8 mouse cellular contexts compared by ENCODE assay signal in the genomic region with DNA sequence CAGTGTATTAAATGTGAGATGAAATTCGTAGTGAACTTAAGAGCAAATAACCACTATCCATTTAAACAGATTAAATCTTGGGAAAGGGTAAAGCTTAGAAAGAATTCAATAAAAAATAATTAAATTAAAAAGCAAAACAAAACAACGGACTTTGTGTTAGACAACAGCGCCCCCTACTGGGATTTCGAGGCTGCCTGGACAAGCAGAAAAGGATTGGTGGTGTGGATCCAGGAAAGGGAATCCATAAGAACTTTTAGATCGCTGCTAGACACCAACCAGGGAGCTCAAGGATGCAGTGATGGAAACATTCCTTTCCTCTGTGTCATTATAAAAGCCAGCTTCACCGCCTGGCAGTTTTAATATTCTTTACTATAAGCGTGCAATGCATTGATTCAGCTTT. TPM values are rescaled to one million over a fixed set of nuclear protein-coding genes. Genes with fewer than 3 reads are reported as not detected.
DNase-seq lines count a peak whose midpoint lies in the region; ATAC-seq and TF ChIP-seq lines count a peak whose summit lies in the region.

No protein-coding gene starts in this region.

- peak; percentile 11 for DNase-seq in ovary, postnatal 10 days (ENCODE audit: low spot score)
- no peak for DNase-seq in ovary, adult 18-20 months (ENCODE audit: low spot score)
- DNase-seq in forelimb bud, embryonic 11.5 days (ENCODE audit: low read depth, low spot score): peak; percentile 57
- peak; percentile 85 for DNase-seq in kidney, postnatal 4 days
- DNase-seq in lung, postnatal 0 days (ENCODE audit: low spot score): peak; percentile 55
- DNase-seq in spleen, adult 2 months (ENCODE audit: low read depth in 1 of 2, low spot score in 2 of 2): peak; percentile 5 to 48

- H3K4me3 ChIP-seq in bone marrow macrophage, adult 2 months (ENCODE audit: insufficient read depth, low read length): no peak overlapping the region
- H3K4me3 ChIP-seq in lung, postnatal 0 days (ENCODE audit: low read depth, low read length): no peak overlapping the region
- no peak overlapping the region for H3K4me3 ChIP-seq in spleen, adult 2 months (ENCODE audit: extremely low read depth, insufficient read depth, insufficient read length)

- H3K9ac ChIP-seq in lung, postnatal 0 days (replicated peaks; ENCODE audit: low read depth): no peak overlapping the region

- WGBS in lung, postnatal 0 days: 11% methylated on average over 7 of the region's 7 CpGs
- 21% methylated on average over 7 of the region's 7 CpGs for WGBS in spleen, adult 2 months

- ATAC-seq in lung, postnatal 0 days: no peak
- ATAC-seq in inflammation-experienced regulatory T-cells, adult 6 months: no peak

- H3K4me2 ChIP-seq in lung, postnatal 0 days (replicated peaks; ENCODE audit: low read depth, low read length): no peak overlapping the region

- H3K27me3 ChIP-seq in lung, postnatal 0 days (replicated peaks; ENCODE audit: insufficient read depth, low read length): no peaks in the 10 kb centered on the region
- H3K27me3 ChIP-seq in spleen, adult 2 months (ENCODE audit: control insufficient read depth, insufficient read depth, low read length): no peaks in the 10 kb centered on the region

- H3K9me3 ChIP-seq in lung, postnatal 0 days (ENCODE audit: low read length): no peaks in the 10 kb centered on the region

- no peak for TF ChIP-seq POLR2A in bone marrow macrophage, adult 2 months (IDR thresholded peaks at IDR 0.05; ENCODE audit: borderline replicate concordance, low read depth, low read length)
- no peak for TF ChIP-seq POLR2A in spleen, adult 2 months (IDR thresholded peaks at IDR 0.05; ENCODE audit: low read depth, low read length)

- no peak for TF ChIP-seq EP300 in lung, postnatal 0 days (IDR thresholded peaks at IDR 0.05)

- 0 out of 2 replicates have a peak, but pooled peaks cover 3% of the 10 kb centered on the region for H3K4me1 ChIP-seq in bone marrow macrophage, adult 2 months (ENCODE audit: control insufficient read depth, insufficient read depth, low read length)
- H3K4me1 ChIP-seq in lung, postnatal 0 days (ENCODE audit: insufficient read depth, low read depth, low read length): no peaks in the 10 kb centered on the region
- no peaks in the 10 kb centered on the region for H3K4me1 ChIP-seq in spleen, adult 2 months (ENCODE audit: control insufficient read depth, insufficient read depth, insufficient read length)

- 0 out of 2 replicates have a peak, but pooled peaks have one; percentile 32 for TF ChIP-seq CTCF in bone marrow macrophage, adult 2 months (IDR thresholded peaks at IDR 0.05; ENCODE audit: low read depth, low read length)
- TF ChIP-seq CTCF in lung, postnatal 0 days (IDR thresholded peaks at IDR 0.05): peak; percentile 78
- peak; percentile 33; the same call in 1 of the 2 replicates for TF ChIP-seq CTCF in spleen, adult 2 months (IDR thresholded peaks at IDR 0.05; ENCODE audit: extremely low read depth, insufficient read depth, insufficient read length, insufficient replicate concordance)

- no peaks in the 10 kb centered on the region for H3K36me3 ChIP-seq in lung, postnatal 0 days (ENCODE audit: insufficient read depth, low read length)
- no peaks in the 10 kb centered on the region for H3K36me3 ChIP-seq in spleen, adult 2 months (ENCODE audit: control insufficient read depth, insufficient read depth, low read length)

- H3K27ac ChIP-seq in bone marrow macrophage, adult 2 months (ENCODE audit: insufficient read depth, low read depth, low read length): no peak overlapping the region
- H3K27ac ChIP-seq in lung, postnatal 0 days (ENCODE audit: low read length): no peak overlapping the region
- no peak overlapping the region for H3K27ac ChIP-seq in spleen, adult 2 months (ENCODE audit: insufficient read depth, low read length)

RNA-seq across cellular contexts. Expression of a gene that starts 51.9 kb away (rescaled TPM):
- polyA plus RNA-seq in bone marrow macrophage, adult 2 months (2012; ENCODE audit: insufficient read depth, insufficient read length, missing spikeins): 46.2 and 54.9 TPM in 2 replicates
- polyA plus RNA-seq in lung, postnatal 0 days (2015; fragmentation: Nextera tagmentation; extraction: Ambion mirVana): 26.7 and 28.6 TPM in 2 replicates
- 4.7 and 5.6 TPM in 2 replicates for polyA plus RNA-seq in spleen, adult 2 months (2012; rRNA removed)
- 10 to 100 TPM; 16.3 to 27.2 (median 16.5) TPM for polyA plus RNA-seq in inflammation-experienced regulatory T-cells, adult 6 months (2017; shearing (Covaris generic))

RNA-seq across cellular contexts. Expression of a gene that starts 52.5 kb away (rescaled TPM):
- 28.8 and 36.0 TPM in 2 replicates for polyA plus RNA-seq in bone marrow macrophage, adult 2 months (2012; ENCODE audit: insufficient read depth, insufficient read length, missing spikeins)
- polyA plus RNA-seq in lung, postnatal 0 days (2015; fragmentation: Nextera tagmentation; extraction: Ambion mirVana): 17.9 and 18.1 TPM in 2 replicates
- polyA plus RNA-seq in spleen, adult 2 months (2012; rRNA removed): 5.6 and 6.6 TPM in 2 replicates
- 10 to 100 TPM; 56.2 to 61.5 (median 58.7) TPM for polyA plus RNA-seq in inflammation-experienced regulatory T-cells, adult 6 months (2017; shearing (Covaris generic))

RNA-seq across cellular contexts. Expression of a gene that starts 53.6 kb away (rescaled TPM):
- polyA plus RNA-seq in bone marrow macrophage, adult 2 months (2012; ENCODE audit: insufficient read depth, insufficient read length, missing spikeins): 17.9 and 18.4 TPM in 2 replicates
- polyA plus RNA-seq in lung, postnatal 0 days (2015; fragmentation: Nextera tagmentation; extraction: Ambion mirVana): 6.2 and 7.5 TPM in 2 replicates
- polyA plus RNA-seq in spleen, adult 2 months (2012; rRNA removed): 4.4 and 5.7 TPM in 2 replicates
- polyA plus RNA-seq in inflammation-experienced regulatory T-cells, adult 6 months (2017; shearing (Covaris generic)): 10 to 100 TPM in 1 of 3 experiments, 1 to 10 TPM in 2; 5.5 to 11.0 (median 9.1) TPM
